Mouse (Mus musculus) brain, embryonic 18.5 days (tissue): ENCODE measurements around the gene Rimklb.
"Not testable (repeated sequence)": the region's sequence is repeated elsewhere in the genome, so short reads cannot be mapped to it uniquely, and the experiment has no call there.

ENCODE experiments used
- DNase-seq: peaks from one replicate; pipeline ENCODE4 v3.0.0-alpha.2; 2012; ENCODE audit warnings: low read depth, low spot score

Rimklb gene

DNA sequence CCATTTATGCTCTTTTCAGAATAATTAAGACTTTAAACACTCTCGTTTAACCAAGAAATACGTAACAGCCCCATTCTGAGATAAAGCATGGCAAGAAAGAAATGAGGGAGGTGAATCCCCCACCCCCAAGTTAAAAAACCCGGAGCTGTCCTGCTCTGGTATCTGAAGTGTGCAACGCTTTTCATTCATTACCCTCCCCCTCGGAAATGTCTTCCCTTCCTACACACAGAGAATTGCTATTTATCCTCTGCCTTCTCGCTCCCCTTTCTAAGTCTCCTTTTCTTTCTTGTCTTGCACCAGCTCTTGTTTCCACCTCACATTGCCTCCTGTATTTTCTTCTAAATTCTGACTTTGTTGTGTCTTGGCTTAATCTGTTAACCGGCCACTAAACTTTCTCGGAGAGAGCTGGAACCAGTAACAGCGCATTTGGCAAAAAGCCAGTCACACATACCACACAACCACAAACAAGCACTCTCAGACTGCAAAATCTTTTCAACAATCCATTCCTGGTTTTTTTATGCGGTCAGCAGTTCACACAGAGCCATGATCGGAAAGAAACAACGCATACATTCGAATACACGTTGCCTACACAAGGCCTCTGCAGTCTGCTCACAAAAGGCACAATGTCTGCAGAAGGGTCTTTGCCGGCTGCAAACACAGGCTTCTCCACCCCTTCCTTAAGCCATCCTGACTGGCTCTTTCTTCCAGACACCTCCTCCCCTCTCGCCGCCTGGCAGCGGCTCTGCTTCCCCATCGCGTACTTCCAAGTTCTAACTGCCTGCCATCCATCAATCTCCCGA lies 3.3 kb downstream of the Rimklb start:
- DNase-seq, result no peak

DNA sequence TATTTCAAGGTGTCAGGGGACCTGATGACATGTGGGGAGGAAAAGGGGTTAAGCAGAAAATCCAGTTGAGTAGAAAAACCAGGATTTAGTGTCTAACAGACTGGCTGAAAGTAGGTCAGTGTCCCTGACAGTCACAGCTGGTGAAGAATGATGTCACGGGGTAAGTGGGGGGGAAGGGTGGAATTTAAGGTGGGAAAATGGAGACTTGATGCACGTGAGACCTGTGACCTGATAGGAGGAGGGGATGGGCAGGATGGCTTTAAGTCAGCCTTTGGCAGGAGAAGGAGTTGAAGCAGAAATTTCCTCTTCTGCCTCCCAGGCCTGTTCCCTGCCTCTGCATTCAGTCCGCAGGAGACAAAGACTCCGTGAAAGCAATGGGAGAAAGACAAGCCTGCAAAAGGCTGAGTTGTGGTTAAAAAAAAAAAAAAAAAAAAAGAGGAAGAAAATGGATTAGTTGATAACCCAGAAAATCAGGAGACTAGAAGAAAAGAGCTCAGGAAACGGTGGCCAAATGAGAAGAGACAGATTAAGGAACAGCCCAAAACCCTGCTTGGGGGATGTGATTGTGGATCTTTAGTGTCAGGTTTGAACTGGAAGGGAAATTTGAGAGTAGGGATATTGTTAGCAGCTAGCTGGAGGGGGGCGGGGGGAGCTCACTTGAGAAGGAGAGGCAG lies 4.6 kb downstream of the Rimklb start:
- no peak for DNase-seq

DNA sequence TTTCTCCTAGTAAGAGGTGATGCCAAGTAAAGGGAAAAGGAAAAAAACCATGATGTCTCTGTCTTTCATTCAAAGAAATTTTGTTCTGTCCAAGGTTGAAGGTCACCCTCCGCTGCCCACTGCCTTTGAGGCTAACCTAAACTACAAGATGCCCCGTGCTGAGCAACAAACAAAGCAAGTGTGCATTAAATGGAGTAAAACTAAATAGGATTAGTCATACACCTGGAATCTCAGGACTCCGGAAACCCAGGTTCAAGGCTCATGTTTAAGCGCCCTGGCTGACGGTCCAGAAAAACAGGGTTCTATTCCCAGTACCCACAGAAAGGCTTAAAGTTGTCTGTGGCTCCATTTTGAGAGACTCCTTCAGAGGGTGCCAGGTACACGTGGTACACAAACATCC lies 6.1 kb downstream of the Rimklb start:
- DNase-seq, result no peak

DNA sequence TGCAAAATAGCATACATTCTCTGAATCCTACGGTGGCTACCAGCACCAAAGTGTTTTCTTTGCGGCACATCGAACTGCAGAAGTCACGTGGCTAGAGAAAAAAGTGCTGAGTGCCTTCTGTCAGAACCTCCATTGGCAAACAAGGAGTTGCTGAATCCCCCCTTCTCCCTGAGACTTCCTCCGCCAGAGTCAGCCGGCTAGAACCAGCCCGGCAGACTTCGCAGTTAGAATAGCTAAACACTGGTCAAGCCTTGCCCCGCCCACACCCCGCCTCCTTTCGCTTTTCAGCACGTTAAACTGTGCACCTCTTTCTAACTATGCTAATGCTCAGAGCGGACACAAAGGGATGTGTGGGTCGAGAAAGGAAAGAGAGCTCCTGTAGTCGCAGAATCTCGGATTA lies 7.0 kb downstream of the Rimklb start:
- no peak for DNase-seq

DNA sequence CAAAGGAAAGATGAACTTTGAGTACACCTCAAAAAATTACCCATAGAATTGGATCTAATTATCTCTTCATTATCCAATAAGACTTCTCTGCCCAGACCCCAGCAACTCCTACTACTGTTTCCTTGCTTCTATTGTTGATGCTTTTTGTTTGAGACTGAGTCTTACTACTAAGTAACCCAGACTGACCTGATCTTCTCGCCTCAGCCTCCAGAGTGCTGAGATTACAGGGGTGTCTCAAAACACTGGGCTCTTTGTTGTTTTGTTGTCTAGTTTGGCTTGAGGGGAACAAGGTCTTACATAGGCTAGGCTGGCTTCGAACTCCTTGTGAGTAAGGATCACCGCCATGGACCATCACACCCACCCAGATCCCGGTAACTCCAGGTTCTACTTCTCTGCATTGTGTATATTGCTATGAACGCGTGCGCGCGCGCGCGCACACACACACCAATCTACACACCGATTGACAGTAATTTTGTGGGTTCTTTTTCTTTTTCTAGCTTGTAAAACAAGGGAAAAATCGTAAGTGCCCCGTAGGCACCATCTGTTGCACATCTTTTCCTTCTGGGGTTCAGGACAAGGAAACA lies 7.5 kb downstream of the Rimklb start:
- DNase-seq, result no peak

DNA sequence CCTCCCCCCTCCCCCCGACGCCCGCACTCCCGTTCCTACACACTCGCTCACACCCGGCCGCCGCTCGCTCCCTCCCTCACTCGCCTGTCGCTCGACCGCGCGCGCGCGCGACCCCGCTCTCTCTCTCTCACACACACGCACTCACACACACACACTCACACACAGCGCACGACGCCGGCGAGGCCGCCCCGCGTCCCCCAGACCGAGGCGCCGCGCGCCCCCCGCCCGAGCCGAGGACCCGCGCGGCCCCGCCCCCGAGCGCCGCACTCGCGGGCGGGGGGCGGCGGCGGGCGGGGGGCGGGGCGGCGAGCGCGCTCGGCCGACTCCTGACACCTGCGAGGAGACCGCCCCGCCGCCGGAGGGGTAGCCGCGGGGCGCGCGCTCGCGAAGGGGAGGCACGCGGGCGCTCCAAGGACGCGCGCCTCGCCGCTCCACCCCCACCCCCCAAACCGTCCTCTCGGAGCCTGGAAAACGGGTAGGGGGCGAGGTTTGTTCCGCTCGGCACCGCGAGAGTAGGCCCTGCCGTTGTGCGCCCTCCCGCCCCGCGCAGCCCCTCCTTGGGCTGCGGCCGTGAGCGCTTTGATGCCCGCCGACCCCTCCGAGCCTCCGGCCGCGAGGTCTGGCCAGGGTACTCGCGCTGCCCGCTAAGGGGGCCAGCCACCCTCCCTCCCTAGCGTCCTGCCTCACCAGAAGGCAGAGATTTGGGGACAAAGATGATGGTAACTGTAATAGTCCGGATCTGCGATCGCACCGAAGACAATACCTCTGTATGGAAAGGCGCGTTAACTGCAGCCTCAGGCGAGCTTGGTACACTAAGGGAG lies 12.1 kb downstream of the Rimklb start:
- DNase-seq, result peak; percentile 88

DNA sequence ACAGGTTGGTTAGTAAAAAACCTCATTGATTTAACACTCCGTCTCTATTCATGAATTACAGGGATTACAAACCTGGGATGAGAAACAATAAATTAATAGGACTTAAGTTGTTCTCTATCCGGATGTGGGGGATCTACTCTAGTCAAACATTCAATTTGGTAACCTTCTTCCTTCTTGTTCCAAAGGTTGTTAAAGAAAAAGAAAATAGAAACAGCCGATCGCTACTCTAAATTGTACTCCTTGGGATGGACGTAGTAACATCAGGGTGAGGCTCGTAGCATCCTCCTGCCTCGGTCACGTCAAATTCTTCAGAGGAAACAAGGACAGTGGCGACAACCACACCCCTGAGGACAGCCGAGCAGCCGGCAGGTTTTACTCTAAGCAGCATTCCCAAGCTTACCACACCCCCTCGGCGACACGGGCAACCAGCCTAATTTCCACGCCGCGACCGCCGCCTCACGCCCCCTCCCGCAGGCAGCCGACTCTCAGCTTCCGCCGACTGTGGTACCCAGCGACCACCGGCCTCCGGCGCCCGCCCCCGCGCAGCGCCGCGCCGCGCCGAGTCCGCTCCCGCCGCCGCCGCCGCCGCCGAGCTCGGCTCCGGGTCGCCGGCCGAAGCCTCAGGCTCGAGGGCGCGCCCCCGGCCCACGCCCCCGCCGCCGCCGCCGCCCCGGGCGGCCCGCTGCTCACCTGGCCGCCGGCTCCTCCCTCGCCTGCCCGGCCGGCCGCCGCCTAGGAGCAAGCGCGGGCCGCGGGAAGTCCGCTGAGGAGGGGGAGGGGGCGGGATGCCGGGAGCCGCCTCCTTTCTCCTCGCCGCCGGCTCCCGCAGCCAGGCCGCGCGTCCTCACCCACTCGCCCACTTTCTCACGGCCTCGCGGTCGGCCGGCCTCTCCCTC lies 12.9 kb downstream of the Rimklb start:
- no peak for DNase-seq

DNA sequence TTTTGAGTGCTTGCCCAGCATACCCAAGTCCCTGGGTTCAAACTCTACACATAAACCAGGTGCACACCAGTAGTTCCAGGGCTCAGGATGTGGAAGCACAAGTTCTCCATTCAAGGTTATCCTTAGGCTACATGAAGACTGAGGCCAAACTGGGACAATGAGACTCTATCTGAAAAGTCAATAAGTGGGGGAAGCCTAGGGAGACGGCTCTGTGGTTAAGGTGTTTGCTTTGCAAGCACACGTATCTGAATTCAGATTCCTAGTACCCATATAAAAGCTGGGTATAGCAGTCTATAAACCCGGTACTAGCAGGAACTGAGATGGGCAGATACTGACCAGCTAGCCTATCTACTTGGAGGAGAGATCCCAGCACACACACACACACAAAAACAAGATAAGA lies 20.5 kb downstream of the Rimklb start:
- DNase-seq, result no peak

DNA sequence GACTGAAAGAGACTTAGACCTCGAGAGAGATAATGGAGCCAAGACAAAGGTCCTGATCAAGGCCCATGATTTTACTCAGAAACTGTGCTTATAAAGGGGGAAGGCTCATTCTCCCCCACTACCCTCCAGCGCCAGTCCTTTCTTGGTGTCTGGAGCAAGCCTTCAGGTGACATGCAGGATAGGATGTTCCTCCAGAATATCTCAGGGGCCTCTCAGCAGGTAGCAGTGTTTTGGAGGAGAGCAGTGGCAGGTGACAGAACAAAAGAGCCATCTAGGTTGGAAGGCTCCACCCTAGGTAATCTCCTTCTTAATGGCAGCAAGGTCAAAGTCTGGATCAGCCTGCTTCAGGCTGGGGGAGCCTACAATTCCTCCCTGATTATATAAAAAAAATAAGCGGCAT lies 27.1 kb downstream of the Rimklb start:
- not testable (repeated sequence) for DNase-seq

DNA sequence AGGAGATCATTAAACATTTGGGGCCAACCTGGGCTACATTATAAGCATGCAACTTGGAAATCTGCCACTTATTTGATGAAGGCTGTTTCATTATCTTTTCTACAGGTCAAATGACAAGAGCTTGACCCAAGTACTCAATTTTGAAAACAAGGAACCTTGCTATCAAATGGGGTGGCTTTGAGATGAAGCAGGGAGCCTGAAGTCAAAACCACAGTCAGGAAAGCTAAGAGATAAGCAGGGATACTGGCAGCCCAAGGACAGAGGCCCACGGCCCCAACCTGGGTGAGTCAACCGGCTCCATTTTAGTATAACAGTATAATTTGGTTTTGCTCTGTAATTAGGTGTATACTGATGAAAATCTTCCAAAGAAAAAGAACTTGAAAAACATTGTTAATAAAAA lies 28.3 kb downstream of the Rimklb start:
- no peak for DNase-seq

DNA sequence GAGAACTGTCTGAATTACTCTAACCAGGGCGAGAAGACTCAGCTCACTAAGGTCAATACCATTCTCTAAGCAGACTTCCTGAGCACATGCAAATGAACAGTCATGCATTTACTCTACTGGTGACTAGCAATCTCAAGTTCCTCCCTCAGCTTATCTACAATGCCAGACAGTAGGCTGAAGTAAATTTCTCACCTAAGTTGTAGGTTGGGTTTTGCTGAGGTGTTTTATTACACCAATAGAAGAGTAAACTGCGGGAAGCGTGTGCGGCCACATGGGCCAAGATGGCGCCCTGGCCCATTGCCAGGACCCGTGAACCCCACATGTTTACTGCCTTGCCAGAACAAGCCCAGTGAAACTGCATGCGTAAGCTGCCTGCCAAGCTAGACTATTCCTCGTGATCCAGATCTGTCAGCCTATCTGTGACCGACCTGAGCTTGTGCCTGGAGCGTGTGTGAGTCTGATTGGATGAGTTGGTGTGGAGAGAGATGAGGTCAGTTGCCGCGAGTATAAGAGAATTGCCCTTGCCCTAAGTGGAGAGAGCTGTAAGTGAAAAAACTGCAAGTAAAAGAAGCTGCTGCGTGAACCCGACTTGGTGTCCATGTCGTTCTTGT lies 29.4 kb downstream of the Rimklb start:
- no peak for DNase-seq

DNA sequence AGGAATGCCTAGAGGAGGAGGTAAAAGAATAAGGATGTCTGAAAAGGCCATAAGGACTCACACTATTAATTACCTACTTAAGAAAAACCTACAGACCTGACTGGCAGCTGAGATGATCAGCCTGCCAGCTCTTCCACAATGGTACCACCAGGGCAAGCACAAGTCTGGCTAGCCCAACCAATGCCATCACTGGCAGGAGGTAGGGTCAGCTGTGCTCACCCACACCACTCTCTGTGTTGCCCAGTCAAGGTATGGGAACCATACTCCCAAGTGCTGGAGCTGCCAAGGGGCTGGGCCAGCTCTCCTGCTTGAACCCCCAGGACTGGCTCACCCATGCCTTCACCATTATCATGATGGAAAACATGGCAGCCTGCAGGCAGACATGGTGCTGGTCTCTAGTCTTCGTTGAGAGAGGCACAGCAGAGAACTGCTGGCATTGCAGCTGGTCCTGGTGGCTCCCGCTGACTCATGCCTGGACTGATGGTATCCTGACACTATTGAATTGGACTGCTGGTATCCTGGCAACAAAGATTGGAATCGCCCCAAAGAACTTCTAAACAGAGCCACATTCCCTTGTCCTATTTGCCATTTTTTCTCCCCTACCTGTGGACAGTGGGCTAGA lies 32.4 kb downstream of the Rimklb start:
- no peak for DNase-seq

DNA sequence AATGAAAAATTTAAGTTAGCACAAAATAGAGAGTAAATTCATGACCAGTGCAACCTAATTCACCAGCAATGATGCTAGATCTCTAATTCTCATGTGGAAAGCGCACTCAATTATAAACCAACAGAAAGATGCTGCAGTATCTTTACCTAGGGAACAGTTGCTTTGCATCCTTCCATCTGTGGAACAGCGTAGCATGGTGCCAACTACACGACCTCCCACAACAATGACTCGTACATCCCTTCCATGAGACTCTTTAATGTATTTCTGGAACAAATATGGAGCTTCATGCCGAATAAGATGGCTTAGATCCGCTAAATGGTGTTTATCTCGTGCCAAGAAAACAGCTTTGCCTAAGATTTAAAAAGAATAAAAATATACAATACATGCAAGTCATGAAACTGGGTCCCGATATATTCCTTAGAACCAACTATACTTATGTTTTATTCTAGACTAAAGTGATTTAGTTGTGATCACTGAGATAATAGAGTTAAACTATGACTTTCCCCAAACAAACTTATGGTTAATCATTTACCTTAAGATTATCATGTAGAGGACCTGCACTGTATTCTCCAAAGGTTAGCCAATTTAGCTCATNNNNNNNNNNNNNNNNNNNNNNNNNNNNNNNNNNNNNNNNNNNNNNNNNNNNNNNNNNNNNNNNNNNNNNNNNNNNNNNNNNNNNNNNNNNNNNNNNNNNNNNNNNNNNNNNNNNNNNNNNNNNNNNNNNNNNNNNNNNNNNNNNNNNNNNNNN lies 39.4 kb downstream of the Rimklb start:
- no peak for DNase-seq

DNA sequence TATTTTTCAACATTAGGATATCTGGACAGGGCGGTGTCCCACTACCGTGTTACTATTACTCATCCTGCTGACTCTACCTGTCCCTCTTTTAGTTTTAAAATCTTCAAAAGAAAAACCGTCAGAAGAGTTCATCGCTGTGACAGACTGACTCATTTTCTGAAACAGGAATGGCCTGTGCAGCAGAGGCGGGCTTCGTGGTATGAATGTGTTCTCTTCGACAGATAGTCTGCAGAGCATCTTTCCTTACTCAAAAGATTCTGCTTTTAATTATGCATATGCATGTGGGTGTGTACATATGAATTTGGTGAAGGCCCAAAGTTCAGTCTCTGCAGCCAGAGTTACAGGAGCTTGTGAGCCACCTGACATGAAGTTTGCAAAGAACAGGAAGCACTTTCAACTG lies 50.7 kb downstream of the Rimklb start:
- no peak for DNase-seq

DNA sequence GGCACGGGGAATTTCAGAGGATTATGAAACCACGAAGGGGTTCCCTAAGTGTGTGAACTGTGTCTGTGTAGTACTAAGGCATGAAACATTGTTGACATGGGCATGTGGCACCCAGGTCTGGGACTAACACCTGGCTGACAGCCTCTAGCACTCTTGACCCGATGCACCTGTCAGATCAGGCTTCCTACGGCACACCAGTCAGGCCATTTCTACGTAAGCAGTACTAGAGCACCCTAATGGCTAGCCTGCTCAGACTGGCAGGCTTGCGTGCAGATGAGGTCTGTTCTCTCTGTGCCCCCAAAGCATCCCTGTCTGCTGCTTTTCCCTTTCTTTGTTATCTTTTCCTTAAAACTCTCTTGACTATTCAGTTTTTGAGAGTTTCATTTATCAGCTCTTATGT lies 53.3 kb downstream of the Rimklb start:
- no peak for DNase-seq

DNA sequence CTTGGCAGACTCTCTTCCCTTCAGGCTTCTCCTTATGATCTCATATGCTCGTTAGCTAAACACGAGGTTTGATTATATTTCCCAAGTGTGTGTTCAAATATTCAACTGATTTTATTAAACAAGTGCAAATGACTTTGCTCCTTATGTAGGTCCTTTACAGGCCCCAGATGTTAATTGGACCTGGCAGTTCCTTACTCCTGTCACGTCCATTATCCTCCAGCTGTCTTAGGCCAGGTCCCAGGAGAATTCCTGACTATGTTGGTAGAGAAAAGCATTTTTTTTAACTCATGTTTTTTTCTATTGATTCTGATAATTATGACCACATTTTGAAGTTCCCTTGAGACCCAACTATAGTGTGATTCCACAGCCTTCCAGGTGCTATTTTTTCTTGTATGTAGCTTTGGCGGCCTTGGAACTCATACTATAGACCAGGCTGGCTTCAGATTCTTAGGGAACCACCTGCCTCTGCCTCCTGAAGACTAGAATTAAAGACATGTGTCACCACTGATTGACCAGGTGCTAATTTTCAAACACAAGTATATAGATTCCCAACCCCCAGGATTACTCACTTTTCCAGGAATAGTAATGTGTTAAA lies 57.8 kb downstream of the Rimklb start:
- no peak for DNase-seq

DNA sequence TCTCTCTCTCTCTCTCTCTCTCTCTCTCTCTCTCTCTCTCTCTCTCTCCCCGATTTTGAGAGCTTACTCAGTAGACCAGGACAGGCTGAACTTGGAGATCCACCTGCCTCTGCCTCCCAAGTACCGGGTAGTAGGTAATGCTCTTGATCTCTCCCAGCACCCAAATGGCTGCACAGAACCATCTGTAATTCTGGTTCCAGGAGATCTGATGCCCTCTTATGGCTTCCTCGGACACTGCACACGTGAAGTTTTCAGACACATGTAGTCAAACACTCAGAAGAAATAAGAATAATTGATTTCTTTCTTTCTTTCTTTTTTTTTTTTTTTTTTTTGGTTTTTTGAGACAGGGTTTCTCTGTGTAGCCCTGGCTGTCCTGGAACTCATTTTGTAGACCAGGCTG lies 59.3 kb downstream of the Rimklb start:
- no peak for DNase-seq

DNA sequence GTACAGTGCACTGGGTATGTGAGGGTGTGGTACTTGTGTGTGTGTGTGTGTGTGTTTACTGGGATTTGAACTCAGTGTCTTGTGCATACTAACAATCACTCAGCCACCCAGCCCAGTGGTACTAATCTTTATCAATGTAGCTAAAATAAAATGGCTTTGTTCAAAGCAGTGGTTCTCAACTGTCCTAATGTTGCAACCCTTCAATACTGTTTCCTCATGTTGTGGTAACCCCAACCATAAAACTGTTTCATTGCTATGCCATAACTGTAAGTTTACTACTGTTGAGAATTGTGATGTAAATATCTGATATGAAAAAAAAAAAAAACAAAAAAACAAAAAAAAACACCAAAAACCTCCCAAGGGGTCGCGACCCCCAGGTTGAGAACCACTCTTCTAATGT lies 63.3 kb downstream of the Rimklb start:
- DNase-seq, result no peak

DNA sequence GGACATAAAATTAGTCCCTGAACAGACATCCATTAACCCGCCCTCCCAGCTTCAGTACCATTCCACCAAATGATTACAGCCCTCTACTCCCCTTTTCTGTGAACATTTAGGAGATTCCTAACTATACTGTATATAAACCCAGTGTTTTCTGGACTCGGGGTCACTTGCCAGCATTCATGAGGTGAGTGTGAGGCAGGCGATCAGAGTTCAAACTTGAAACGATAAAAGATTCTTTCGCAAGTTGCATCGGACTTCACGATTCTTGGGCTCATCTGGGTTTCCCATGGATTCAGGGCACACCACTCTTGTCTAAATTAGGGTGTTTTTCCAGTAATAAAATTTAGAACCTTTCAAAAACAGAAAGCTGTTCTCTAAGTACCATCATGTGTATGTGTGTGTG lies 71.1 kb downstream of the Rimklb start:
- no peak for DNase-seq
